Mouse (Mus musculus) cerebellum, adult 11-12 months (tissue): ENCODE measurements around the gene Ranbp3.

Experiments used
- DNase-seq: peaks from one replicate; pipeline ENCODE4 v3.0.0; 2022

Gene Ranbp3

DNA sequence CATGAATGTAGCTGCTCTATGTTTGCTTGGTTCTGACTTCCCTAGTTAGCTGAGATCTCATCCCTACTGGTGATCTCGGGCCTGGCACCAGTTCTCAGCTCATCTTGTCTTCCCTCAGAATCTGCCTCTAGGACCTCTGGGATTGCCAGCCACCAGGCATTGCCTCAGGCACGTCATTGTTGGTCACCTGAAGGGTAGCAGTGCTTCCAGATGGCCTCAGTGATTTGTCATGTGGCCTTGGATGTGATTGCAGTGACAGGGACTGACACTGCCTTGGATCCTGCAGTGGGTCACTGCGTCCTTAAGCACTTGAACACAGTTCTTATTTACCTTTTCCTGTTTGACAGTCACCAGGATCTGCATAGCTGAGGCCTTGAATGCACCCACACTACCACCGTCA is 8.7 kb downstream of the Ranbp3 start:
- no peak for DNase-seq

DNA sequence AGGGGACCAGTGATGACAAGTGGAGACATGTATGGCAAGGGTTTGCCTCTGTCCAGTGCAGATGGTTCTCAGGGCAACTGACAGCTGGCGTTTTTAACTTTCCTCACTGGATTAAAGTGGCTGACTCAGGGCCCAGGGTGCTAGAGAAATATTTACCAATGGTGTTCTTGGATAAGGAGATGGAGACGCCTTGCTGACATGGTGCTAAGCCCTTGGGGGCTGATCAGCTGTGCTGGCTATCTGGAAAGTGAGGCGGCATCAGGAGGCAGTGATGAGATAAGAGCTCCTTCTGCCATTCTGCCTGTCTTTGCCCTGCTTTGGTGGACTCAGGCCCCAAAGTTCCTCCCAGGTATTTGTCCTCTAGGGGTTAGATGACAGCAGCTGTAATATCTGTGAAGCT is 9.8 kb downstream of the Ranbp3 start:
- DNase-seq: no peak

DNA sequence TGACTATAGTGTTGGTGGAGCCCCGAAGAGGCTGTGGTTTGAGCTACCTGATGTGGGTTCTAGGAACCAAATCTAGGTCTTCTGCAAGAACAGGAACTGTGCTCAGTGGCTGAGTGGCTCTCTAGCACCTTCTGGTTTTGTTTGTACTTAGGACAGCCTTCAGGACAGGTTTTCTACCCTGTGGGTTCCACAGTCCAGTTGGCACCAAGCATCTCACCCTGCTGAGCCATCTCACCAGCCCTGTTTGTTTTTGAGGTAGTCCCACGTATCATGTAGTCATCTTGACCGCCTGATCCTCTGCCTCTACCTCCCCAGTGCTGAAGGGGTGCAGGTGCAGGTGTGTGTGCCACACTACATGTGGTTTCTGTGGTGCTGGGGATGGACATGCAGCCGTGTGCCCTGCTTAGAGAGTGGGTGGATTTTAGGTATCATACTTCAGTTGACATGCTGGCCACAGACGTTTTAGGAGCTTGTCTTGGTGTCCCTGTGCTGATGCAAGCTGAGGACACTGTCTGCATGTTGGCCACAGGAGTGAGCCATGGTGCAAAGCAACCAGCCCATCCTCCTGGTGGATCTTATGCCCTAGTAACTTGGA is 10.5 kb downstream of the Ranbp3 start:
- DNase-seq: no peak

DNA sequence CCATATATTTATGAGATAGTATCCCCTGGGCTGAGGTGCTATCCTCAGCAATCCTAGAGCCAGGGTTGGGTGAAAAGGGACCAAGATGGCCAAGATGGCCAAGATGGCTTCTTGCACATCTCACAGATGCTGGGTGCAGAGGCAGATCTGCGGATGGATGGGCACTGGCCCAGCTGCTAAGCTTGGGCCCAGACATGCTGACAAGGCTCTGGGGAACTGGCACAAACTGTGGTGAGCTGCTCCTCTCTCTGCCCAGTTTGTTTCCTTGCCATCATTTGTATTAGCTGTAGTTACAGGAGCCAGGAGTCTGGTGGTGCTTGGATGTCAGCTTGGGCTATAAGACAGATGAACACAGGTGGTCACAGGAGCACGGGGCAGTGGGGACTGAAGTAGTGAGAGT is 11.6 kb downstream of the Ranbp3 start:
- DNase-seq: no peak

DNA sequence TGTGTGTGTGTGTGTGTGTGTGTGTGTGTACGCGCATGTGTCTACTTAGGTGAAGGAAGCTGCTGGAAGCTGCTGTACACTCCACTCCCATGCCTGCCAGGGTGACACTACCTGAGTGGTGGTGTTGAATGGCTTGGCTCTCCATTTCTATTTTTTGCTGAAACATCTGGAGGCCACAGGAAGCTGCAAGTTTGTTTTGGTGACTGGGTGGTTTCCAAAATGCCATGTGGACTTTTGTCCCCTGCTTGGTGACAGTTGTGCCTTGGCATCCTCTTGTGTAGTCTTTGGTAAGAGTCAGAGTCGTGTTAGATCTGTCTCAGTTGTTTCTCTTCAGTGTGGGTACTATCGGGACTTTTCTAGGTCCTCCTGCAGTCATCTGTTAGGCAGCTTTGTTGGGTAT is 13.7 kb downstream of the Ranbp3 start:
- no peak for DNase-seq

DNA sequence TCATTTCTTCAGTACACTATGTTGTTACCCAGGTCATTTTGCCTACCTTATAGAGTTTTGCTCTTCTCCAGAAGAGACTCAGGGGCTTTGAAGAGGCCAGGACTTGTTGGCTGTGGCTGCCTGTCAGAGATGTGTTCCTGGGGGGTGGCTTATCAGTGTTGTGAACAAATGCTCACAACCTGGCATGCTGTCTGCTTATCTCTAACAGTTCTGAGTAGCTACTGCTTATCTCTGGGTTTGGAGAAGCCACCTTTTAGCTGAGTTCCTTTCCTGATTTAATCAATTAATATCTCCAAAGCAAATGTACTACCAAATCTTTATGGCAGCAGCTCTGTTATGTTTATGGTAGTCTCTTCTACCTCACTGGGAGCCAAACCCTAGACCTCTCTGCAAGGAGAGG is 15.0 kb downstream of the Ranbp3 start:
- DNase-seq: no peak

DNA sequence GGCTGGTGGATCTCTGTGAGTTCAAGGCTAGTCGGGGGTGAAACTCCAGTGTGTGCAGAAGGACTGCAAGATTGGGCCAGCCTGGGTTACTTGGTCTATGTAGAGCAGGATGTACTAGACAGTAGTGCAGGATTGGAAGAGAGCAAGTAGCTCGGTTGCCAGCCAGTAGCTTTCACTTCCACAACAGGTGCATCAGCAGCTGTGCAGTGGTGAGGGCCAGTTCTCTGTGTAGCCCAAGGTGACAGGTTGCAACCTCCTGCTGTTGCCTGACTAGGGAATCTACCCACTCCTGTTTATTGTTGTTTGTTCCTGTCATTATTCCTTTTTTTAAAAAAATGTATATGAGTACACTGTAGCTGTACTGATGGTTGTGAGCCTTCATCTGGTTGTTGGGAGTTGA is 15.6 kb downstream of the Ranbp3 start:
- no peak for DNase-seq

DNA sequence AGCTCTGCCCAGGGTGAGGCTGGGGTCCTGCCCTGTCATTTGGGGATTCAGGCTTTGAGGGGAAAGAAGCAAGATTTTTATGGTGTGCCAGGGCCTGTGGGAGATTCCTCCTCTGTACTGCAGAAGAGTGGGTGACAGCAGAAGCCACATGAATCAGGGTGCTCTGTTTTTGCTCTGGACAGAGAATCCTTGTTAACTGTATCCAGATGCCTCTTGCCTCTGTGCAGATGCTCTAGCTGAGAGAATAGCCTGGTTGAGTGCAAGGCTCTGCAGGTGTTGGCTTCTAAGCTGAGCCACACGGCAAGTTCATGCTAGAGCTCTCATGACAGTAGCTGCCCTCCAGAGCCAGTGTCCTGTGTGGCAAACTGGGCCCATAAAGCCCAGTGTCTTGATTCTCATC is 20.3 kb downstream of the Ranbp3 start:
- DNase-seq: no peak

DNA sequence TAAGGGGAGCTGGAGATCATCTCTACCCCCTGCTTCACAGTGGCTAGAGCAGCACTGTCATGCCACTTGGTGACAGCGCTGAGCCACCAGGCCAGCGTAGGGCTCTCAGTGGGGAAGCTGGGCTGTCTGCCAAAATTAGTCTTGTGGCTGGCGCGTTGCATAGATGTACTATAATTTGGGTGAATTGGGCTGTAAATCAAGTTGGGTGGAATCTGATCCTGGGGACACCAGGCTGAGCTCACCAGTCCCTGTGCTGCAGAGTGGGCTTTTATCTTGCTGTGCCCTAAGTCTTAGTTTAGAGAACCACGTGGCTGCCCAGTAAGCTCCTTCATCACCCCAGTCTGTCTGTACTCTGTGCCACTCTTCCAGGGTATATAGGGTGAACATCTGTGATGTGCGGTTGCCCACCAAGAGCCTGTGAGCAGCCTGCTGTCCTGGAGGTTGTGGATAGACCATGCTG is 20.8 kb downstream of the Ranbp3 start:
- peak; percentile 87 for DNase-seq

DNA sequence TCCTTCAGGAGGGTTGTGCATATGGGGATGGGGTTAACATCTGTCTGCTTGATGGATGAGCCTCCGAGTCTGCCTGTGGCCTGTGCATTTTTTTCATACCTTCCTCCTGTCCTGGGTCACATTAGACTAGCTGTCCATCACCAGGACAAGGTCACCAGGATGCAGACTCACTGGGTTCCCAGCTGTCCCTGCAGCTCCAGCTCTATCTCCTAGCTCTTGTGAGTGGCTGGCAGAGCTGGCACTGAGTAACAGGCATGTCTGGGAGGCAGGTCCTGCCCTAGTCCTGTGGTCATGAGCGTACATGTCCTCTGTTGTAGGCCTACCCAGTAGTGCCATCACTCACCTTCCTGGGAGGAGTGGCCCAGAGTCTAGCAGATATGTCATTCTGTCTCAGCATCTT is 27.4 kb downstream of the Ranbp3 start:
- no peak for DNase-seq

DNA sequence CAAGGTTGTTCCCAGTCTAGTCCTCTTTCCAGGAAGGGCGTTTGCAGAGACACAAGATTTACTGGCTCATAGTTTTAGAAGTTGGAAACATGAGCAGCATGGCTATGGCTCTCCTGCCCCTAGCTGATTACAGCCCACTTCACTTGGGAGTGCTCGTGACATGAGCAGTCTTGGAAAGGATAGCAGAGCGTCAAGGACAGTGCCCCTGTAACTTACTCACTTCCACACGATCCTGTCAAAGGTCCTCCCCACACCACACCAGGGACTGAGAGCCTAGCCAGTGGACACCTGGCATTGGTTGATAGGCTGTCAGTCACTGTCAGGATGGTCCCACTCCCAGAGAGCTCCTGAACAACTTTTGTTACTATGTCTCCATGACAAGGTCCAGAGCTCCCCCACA is 29.9 kb downstream of the Ranbp3 start:
- no peak for DNase-seq

DNA sequence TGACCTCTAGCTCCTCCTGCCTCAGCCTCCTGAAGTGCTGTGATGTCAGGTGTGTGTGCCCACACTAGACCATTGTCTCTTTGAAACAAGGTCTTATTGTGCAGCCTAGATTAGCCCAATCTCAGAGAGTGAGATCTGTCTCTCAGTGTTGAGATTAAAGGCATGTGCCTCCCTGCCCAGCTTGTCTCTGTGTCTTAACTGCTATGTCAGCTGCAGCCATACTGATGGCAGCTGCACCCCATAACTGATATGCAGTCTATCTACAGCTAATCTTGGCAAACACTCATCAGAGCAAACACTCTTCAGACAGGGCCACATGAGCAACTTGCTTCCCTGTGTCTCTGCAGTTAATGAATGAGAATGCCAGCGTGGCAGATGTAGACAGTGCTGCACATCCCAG is 33.4 kb downstream of the Ranbp3 start:
- DNase-seq: no peak

DNA sequence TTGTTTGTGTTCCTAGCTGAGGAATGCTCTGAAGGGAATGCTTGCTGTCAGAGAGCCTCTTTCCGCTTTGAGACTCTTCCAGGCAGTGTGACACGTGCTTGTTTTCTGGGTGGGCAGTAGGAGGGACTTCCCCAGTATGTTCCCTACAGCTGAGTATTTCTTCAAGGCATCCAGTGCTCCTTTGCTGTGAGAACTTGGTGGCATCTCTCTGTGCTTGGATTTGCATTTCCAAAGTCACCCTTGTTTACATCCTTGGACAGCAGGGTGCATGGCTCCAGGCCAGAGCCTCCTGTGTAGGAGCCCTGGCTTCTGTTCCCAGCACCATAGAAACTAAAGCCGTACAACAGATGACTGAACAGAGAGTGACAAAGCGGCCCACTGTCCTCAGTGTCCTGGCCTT is 35.6 kb downstream of the Ranbp3 start:
- DNase-seq: no peak

DNA sequence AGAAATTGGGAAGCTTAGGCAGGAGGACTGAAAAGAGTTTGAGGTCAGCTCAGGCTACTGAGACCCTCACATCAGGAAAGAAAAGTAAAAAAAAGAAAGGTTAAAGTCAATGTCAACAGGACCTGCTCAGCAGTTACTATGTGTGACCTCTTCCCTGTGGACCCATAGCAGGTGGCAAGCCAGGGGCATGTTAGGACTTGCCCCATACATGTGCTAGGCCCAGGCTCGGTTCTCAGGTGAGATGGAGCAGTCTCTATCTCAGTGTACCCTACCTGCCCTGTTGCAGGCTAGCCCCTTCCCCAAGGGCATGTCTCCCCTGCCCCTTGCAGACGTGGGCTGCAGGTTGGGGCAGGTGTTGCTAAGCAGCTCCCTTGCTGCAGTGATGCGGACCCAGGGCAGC is 36.6 kb downstream of the Ranbp3 start:
- DNase-seq: no peak

DNA sequence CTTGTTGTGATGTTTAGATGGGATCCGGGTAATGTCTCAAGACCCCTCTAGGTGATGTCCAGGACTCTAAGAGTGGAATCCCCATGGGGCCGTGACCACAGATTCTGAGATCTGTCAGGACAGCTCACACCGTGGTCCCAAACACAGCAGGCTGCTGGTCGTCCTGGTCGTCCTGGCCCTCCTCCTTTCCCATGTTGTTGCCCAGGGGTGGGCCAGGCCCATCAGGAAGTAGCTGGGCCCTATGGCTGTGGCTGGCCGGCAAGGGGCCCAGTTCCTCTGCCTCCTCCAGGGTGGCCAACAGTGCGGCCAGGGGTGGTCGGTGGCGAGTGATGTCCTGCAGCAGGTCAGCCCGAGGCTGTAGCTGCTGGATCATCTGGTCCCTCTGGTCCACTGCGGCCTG is 42.3 kb downstream of the Ranbp3 start:
- peak; percentile 65 for DNase-seq

DNA sequence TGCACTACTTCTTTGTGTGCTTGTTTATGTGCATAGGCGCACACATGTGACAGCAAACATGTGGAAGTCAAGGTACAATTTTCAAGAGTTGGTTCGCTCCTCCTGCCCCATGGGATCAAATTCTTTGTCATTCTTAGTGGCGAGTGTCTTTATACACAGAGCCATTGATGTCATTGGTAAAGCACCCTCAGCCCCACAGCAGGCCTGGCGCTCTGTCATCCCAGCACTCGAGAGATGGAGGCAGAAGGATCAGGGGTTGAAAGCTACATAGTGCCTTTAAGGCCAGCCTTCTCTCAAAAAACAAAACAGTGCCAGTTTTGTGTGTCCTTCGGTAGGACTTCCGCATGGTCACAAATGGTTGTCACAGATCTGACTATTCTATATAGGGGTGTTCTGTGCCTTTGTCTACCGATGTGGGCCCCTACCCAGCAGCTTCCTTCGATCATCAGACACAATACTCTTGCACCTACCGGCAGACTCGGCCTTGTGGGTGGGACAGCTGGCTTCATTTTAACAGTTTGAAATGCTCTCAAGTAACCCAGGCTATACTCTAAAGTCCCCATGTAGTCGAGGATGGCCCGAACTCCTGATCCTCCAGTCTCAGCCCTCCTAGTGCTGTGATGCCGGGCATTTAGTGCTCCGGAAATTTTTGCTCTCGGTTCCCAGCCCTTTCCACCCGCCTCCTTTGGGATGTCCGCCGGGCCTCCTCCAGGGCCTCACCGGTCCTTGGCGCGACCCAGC is 43.0 kb downstream of the Ranbp3 start:
- no peak for DNase-seq

DNA sequence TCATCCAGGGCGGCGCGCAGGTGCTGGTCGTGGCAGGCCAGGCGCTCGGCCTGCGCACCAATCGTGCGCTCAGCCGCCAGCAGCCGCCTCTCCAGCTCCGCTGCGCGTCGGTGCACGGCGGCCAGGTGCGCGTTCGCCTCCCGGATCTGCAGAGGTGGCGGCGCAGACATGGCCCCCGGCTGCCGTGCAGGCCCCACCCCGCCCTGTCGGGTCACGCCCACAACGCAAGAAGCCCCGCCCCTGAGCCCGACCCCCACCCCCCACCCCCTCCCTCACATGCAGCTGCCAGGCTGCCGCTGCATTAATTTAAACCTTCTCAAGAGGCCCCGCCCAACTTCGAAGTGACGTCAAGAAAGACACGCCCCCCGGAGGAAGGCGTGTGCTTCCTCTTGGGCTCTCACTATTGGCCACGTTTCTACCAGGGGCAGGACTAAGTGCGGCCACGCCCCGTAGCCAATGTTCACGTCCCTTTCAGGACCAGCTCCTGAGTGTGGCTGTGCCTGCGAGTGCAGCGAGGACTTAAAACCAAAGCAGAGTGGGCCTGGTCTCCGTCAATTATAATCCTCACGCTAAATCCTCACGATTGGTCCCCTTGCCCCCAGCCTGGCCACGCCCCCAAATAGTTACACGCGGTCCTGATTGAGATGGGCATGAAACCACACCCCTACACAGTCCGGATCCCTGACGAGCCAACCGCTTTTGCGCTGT is 43.7 kb downstream of the Ranbp3 start:
- DNase-seq: peak; percentile 97

DNA sequence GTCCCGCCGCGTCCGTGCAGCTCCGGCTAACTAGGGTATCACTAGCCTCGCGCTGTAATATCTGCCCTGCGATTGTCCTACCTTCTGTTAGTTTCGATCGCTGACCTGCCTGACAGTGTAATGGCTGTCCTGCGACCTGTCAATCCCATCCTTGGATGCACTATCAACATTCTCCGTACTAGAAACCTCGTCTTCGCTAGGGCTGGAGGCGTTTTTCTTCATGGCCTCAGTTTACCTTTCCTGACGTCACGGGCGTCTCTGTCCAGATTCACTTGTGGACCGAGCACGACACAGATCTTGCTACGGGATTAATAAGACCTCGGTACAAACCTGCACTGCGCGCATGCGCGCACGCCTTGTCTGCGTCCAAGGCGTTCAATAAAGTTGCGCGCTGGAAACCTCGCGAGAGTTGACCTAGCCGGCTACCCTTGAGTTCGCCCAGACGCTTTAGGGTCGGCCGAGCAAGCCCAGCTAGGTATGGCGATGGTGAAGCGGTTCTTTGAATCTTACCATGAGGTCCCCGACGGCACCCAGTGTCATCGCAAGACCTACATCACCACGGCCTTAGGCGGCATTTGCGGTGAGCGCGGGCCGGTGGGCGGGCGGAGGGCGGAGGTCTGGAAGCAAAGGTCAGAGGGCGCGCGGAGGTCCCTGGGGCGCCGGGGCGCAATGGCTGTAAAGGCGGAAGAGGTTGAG is 44.4 kb downstream of the Ranbp3 start, which contains the start of the genes Ndufa11 and Vmac:
Gene Ndufa11, plus strand, starts transcription at position 405 of the 696 bp plus-strand sequence.
Gene Vmac, minus strand, starts transcription at position 660 of the 696 bp plus-strand sequence.
- peak; percentile 93 for DNase-seq

DNA sequence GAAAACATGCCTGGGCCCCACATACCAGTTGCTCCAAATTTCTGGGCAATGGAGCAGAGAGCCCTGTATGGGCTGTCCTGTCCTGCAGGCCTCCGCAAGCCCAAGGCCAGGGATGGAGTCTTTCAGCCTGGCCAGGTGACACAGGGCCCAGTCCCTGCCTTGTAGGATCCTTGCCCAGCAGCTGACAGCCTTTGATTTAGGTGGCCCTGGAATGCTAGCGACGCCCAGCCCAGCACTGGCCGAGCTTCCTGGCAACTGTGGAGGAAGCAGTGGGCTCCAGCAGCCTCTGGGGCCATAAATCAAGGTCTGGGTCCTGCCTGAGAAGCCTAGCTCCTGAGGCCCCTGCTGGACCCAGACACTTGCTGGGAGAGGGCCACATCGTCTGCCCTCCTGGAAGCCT is 49.3 kb downstream of the Ranbp3 start:
- DNase-seq: no peak

DNA sequence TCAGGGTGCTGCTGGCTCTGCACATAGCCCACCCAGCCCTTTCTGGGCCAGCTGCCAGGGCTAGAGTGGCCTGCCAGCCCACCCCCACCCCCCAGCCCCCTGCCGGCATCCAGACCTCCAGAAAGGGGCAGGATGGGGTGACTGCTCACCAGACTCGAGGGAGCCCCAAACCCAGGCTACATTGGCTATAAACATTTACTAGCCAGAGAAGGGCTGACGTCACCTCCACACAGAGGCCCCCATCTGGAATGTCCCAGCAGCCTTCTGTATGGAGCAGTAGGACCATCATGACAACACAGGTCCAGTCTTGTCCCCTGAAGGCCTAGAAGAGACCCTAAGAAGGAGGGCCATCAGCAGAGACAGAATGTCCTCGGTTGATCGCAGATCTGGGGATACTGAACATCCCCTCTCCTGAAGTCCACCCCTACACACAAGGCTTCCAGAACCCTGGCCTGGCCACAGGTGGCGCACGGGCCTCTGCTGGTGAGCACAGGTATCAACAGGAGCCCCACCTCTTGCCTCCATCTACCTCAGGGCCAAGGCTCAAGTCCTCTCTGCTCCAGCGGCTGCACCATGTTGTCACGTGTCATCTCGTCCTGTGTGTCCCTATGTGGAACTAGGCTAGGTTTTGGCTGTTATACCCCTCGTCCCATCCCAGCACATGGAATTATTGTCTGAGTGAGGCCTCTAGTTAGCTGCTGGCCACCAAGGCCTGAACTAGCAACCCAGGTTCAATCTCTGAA is 50.5 kb downstream of the Ranbp3 start:
- DNase-seq: no peak

DNA sequence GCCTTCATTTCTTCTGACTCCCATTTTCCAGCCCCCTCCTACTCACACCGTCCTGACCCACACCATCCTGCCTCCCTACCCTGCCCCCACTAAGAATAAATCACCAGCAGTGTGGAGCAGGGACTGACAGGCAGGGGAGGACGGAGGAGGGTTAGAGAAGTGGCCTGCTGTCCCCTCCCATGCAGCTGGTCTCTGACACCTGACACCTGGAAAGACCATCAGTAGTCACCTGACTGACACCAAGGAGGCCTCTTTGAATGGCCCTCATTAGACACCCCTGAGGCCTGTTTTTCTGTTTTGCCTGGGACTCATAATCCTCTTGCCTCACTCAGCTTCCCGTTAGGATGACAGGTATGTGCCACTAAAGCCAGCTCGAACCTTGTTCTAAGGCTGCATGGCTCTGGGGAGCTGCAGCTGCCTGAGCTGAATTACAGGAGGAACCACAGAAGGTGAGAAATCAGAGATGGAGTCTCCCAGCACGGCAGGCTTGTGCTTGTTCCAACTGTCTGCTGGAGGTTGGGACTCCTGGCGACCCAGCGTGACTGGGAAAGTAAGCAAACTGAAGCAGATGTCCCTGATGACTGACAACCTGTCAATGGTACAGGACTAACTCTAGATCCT is 54.0 kb downstream of the Ranbp3 start:
- DNase-seq: no peak

DNA sequence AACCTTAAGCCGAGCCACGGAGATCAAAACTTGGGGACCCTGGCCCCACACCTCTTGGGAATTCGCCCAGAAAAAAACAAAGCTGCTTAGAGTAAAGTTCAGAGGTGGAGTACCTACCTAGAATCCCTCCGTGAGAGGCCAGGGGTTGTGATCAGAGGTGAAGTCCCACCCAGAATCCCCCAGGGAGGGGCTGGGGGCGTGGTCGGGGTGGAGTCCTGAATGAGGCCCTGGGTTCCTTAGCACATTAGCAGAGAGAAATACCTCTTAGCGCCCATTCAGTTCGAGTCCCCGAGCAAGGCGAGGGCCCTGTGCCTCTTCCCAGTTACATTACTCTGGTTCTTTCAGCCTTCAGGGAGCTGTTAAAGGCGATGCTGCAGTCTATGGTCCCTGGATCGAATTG is 54.6 kb downstream of the Ranbp3 start:
- DNase-seq: peak; percentile 16
